In the genomic region with DNA sequence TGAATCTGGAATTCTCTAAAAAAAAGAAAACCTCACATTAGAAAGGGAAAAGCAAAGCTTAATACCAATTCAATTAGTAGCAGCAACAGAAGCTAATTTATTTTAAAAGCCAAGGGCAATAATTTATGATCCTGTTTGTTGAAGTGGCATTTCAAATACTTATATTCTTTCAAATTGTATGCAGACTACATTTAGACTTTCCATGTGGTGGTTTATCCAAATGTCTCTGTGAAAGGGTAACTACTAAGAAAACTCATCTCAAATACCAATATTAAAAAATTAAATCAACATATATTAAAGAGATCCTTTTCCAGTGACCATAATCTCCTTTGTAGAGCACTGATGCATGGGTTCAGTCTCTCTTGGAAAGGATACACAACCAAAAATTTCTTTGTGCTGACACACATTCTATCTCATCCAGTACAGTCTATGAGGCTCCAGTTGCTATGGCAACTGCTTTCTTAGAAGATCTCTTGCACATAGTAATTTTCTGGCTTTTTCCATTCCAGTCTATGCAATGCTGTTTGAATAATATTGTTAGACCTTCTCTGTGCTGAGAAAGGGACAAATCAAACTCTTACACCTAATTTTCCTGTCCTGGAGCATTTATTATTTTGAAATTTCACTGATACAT, we compare ENCODE assay signal across 11 mouse cellular contexts.
DNase-seq lines count a peak whose midpoint lies in the region; ATAC-seq and TF ChIP-seq lines count a peak whose summit lies in the region.
"Had no signal": no experiment of that assay in that cellular context is flagged by ENCODE, and none has a peak within 500 bp of the region (broad histone marks: within the 10 kb centered on the region; RNA-seq: fewer than 3 reads in every experiment).

No protein-coding gene starts in this region.

- H3K4me2 ChIP-seq in midbrain, embryonic 14.5 days (ENCODE audit: low read length): no peak overlapping the region
- H3K4me2 ChIP-seq in hindbrain, embryonic 15.5 days: no peak overlapping the region
- H3K4me2 ChIP-seq in neural tube, embryonic 14.5 days (ENCODE audit: low read depth, low read length): no peak overlapping the region
- H3K4me2 ChIP-seq: kidney, embryonic 15.5 days had no signal

- 0 out of 2 replicates have a peak, but pooled peaks cover 2% of the 10 kb centered on the region for H3K4me1 ChIP-seq in midbrain, embryonic 14.5 days (ENCODE audit: control insufficient read depth, insufficient read depth, low read length)
- no peaks in the 10 kb centered on the region; the same call in 1 of the 2 replicates for H3K4me1 ChIP-seq in midbrain, embryonic 10.5 days
- peaks cover 3% of the 10 kb centered on the region; the same call in 1 of the 2 replicates for H3K4me1 ChIP-seq in cortical plate, adult 2 months (ENCODE audit: control insufficient read depth, insufficient read depth, low read length)
- H3K4me1 ChIP-seq in hindbrain, embryonic 15.5 days (replicated peaks): 0 out of 2 replicates have a peak, but pooled peaks cover 7% of the 10 kb centered on the region
- no peaks in the 10 kb centered on the region for H3K4me1 ChIP-seq in neural tube, embryonic 14.5 days (ENCODE audit: control insufficient read depth, insufficient read depth, low read length)
- H3K4me1 ChIP-seq: kidney, embryonic 15.5 days had no signal

- no peak overlapping the region for H3K9ac ChIP-seq in midbrain, embryonic 14.5 days (replicated peaks; ENCODE audit: low read length)
- H3K9ac ChIP-seq in hindbrain, embryonic 15.5 days: no peak overlapping the region
- H3K9ac ChIP-seq in neural tube, embryonic 14.5 days (replicated peaks; ENCODE audit: low read depth, low read length): no peak overlapping the region
- H3K9ac ChIP-seq: kidney, embryonic 15.5 days had no signal

- ATAC-seq in midbrain, embryonic 14.5 days (ENCODE audit: low FRiP score, low TSS enrichment): peak; percentile 82
- peak; percentile 95 for ATAC-seq in hindbrain, embryonic 15.5 days (ENCODE audit: low FRiP score, low read depth)
- ATAC-seq in neural tube, embryonic 14.5 days (ENCODE audit: low read depth): peak; percentile 94
- ATAC-seq: activated CD4-positive, CD25-positive, alpha-beta regulatory T cell, adult 4 months had no signal

- H3K36me3 ChIP-seq in midbrain, embryonic 14.5 days (ENCODE audit: control insufficient read depth, insufficient read depth, low read length): no peaks in the 10 kb centered on the region
- H3K36me3 ChIP-seq in midbrain, embryonic 10.5 days: no peaks in the 10 kb centered on the region
- no peaks in the 10 kb centered on the region for H3K36me3 ChIP-seq in hindbrain, embryonic 15.5 days
- no peaks in the 10 kb centered on the region for H3K36me3 ChIP-seq in neural tube, embryonic 14.5 days (ENCODE audit: control insufficient read depth, insufficient read depth, low read length)
- H3K36me3 ChIP-seq: kidney, embryonic 15.5 days had no signal

- no peak for TF ChIP-seq POLR2A in cortical plate, adult 2 months (IDR thresholded peaks at IDR 0.05; ENCODE audit: extremely low read depth, insufficient read depth, low read length)

- H3K27ac ChIP-seq in midbrain, embryonic 14.5 days (replicated peaks; ENCODE audit: low read depth, low read length): peak overlapping the region; percentile 61; the same call in 1 of the 2 replicates
- no peak overlapping the region for H3K27ac ChIP-seq in midbrain, embryonic 10.5 days (replicated peaks)
- H3K27ac ChIP-seq in cortical plate, adult 2 months (ENCODE audit: insufficient read depth, low read length): peak overlapping the region; percentile 48; the same call in 1 of the 2 replicates
- H3K27ac ChIP-seq in hindbrain, embryonic 15.5 days (replicated peaks): peak overlapping the region; percentile 48; the same call in 1 of the 2 replicates
- no peak overlapping the region for H3K27ac ChIP-seq in neural tube, embryonic 14.5 days (ENCODE audit: low read depth, low read length)
- H3K27ac ChIP-seq: kidney, embryonic 15.5 days had no signal

- no peaks in the 10 kb centered on the region for H3K27me3 ChIP-seq in midbrain, embryonic 14.5 days (ENCODE audit: control insufficient read depth, insufficient read depth, low read length)
- no peaks in the 10 kb centered on the region for H3K27me3 ChIP-seq in midbrain, embryonic 10.5 days (ENCODE audit: low read depth, poor library complexity, severe bottlenecking)
- no peaks in the 10 kb centered on the region for H3K27me3 ChIP-seq in hindbrain, embryonic 15.5 days
- H3K27me3 ChIP-seq in neural tube, embryonic 14.5 days (ENCODE audit: control insufficient read depth, insufficient read depth, low read length): no peaks in the 10 kb centered on the region
- H3K27me3 ChIP-seq: kidney, embryonic 15.5 days had no signal

- no peaks in the 10 kb centered on the region for H3K9me3 ChIP-seq in midbrain, embryonic 14.5 days (ENCODE audit: control insufficient read depth, low read length)
- no peaks in the 10 kb centered on the region for H3K9me3 ChIP-seq in midbrain, embryonic 10.5 days (replicated peaks)
- no peaks in the 10 kb centered on the region for H3K9me3 ChIP-seq in hindbrain, embryonic 15.5 days
- H3K9me3 ChIP-seq in neural tube, embryonic 14.5 days (ENCODE audit: control insufficient read depth, low read length): no peaks in the 10 kb centered on the region
- H3K9me3 ChIP-seq: kidney, embryonic 15.5 days had no signal

- no peak for TF ChIP-seq CTCF in cortical plate, adult 2 months (IDR thresholded peaks at IDR 0.05; ENCODE audit: extremely low read depth, insufficient read depth, low read length)

- peak; percentile 91 for DNase-seq in midbrain, embryonic 14.5 days
- DNase-seq in midbrain, embryonic 10.5 days (ENCODE audit: low spot score): no peak
- DNase-seq in adrenal gland, adult 8-10 months: no peak
- DNase-seq in heart, adult 11 months: no peak
- DNase-seq: heart, adult 18-20 months; lung, adult 2 months had no signal

- H3K4me3 ChIP-seq in midbrain, embryonic 14.5 days (replicated peaks; ENCODE audit: low read depth, low read length): no peak overlapping the region
- H3K4me3 ChIP-seq in midbrain, embryonic 10.5 days: no peak overlapping the region
- no peak overlapping the region for H3K4me3 ChIP-seq in cortical plate, adult 2 months (ENCODE audit: insufficient read depth, low read length)
- H3K4me3 ChIP-seq in hindbrain, embryonic 15.5 days: no peak overlapping the region
- no peak overlapping the region for H3K4me3 ChIP-seq in neural tube, embryonic 14.5 days (ENCODE audit: low read depth, low read length)
- H3K4me3 ChIP-seq: kidney, embryonic 15.5 days had no signal

Comparison
In these comparisons a context has a peak if more than half of its experiments do, and no peak if none do; other contexts are left out.
1. H3K27ac ChIP-seq: peak in midbrain, embryonic 14.5 days (single experiment), cortical plate, adult 2 months (single experiment) and hindbrain, embryonic 15.5 days (single experiment); none in midbrain, embryonic 10.5 days (single experiment) and neural tube, embryonic 14.5 days (single experiment).
2. Peak in every context shown above with its lines, with median percentiles within 50 percentile points of each other: ATAC-seq.